Mouse (Mus musculus) MEL (cell line): Measurements from ENCODE around the gene Cd300lf. TPM values are rescaled to one million over a fixed set of nuclear protein-coding genes. Genes with fewer than 3 reads are reported as not detected.

Experiments used
- DNase-seq: peaks from one replicate; pipeline ENCODE4 v3.0.0; 2011; ENCODE audit warnings: low read depth, low spot score
- H3K27ac ChIP-seq: 2 replicates; pipeline ENCODE4 v1.5.1; 2012; ENCODE audit warnings: low read depth, mild to moderate bottlenecking, control low read depth, low read length, moderate library complexity; ENCODE audit not compliant: control insufficient read depth
- H3K27me3 ChIP-seq, 2 experiments: fragments of 150-350 bp in 1 of 2; sonication (generic) in 1 of 2; 2 replicates each; pipeline ENCODE4 v1.6.1; 2012; ENCODE audit warnings: low read length in 2 of 2, mild to moderate bottlenecking in 2 of 2, improper control_type of control experiment in 1 of 2, moderate library complexity in 1 of 2; ENCODE audit not compliant: insufficient read depth in 2 of 2, control insufficient read depth in 1 of 2
- H3K36me3 ChIP-seq, 2 experiments: 2 replicates each; pipeline ENCODE4 v1.6.1; 2012 to 2014; ENCODE audit warnings: low read length in 2 of 2, improper control_type of control experiment in 1 of 2, inconsistent platforms in 1 of 2, mild to moderate bottlenecking in 1 of 2; ENCODE audit not compliant: insufficient read depth in 2 of 2, control insufficient read depth in 1 of 2
- H3K4me1 ChIP-seq, 2 experiments: fragments of 150-350 bp in 1 of 2; sonication (generic) in 1 of 2; 2 replicates each; pipeline ENCODE4 v1.6.1; 2012; ENCODE audit warnings: low read length in 2 of 2, improper control_type of control experiment in 1 of 2, mild to moderate bottlenecking in 1 of 2; ENCODE audit not compliant: insufficient read depth in 2 of 2, control insufficient read depth in 1 of 2
- H3K4me3 ChIP-seq, 2 experiments: fragments of 150-350 bp in 1 of 2; sonication (generic) in 1 of 2; 2 replicates each; pipeline ENCODE4 v1.5.1; 2012; ENCODE audit warnings: low read depth in 2 of 2, low read length in 2 of 2, mild to moderate bottlenecking in 2 of 2, moderate library complexity in 2 of 2, control low read depth in 1 of 2, improper control_type of control experiment in 1 of 2; ENCODE audit not compliant: control insufficient read depth in 1 of 2, insufficient read depth in 1 of 2
- H3K79me2 ChIP-seq: 2 replicates; pipeline ENCODE4 v1.6.1; 2012; ENCODE audit warnings: mild to moderate bottlenecking, low read length, moderate library complexity; ENCODE audit not compliant: control insufficient read depth, poor library complexity, insufficient read depth
- H3K9ac ChIP-seq: 2 replicates; pipeline ENCODE4 v1.6.1; 2012; ENCODE audit warnings: low read depth, mild to moderate bottlenecking, control low read depth, low read length, moderate library complexity; ENCODE audit not compliant: control insufficient read depth, poor library complexity, severe bottlenecking
- H3K9me3 ChIP-seq: fragments of 150-350 bp; sonication (generic); replicated peaks from 2 replicates; pipeline ENCODE4 v1.6.1; 2012; ENCODE audit warnings: mild to moderate bottlenecking, low read length, improper control_type of control experiment, moderate library complexity; ENCODE audit not compliant: insufficient read depth
- CTCF ChIP-seq, 3 experiments: IDR thresholded peaks in 2 of 3; conservative IDR thresholded peaks in 1 of 3; 2 replicates each; pipeline ENCODE4 v1.5.1; 2011 to 2012; ENCODE audit warnings: low read length in 3 of 3, low read depth in 2 of 3, mild to moderate bottlenecking in 2 of 3, improper control_type of control experiment in 1 of 3, inconsistent platforms in 1 of 3, mixed read lengths in 1 of 3, moderate library complexity in 1 of 3; ENCODE audit not compliant: control insufficient read depth in 1 of 3, insufficient read depth in 1 of 3, poor library complexity in 1 of 3, severe bottlenecking in 1 of 3
- HCFC1 ChIP-seq: IDR thresholded peaks from 2 replicates; pipeline ENCODE4 v1.6.1; 2012; ENCODE audit warnings: low read depth, mild to moderate bottlenecking, inconsistent platforms, low read length, improper control_type of control experiment, moderate library complexity
- MAZ ChIP-seq: IDR thresholded peaks from 2 replicates; pipeline ENCODE4 v1.6.1; 2012; ENCODE audit warnings: low read depth, mild to moderate bottlenecking, inconsistent platforms, low read length, improper control_type of control experiment
- MYB ChIP-seq: IDR thresholded peaks from 2 replicates; pipeline ENCODE4 v1.6.1; 2011; ENCODE audit warnings: mild to moderate bottlenecking, low read depth, low read length, improper control_type of control experiment
- MYC ChIP-seq: IDR thresholded peaks from 2 replicates; pipeline ENCODE4 v1.6.1; 2011; ENCODE audit warnings: low read depth, mild to moderate bottlenecking, low read length, improper control_type of control experiment, moderate library complexity
- POLR2AphosphoS2 ChIP-seq: IDR thresholded peaks from 2 replicates; pipeline ENCODE4 v1.6.1; 2011; ENCODE audit warnings: low read length, improper control_type of control experiment
- RAD21 ChIP-seq: IDR thresholded peaks from 2 replicates; pipeline ENCODE4 v1.6.1; 2011; ENCODE audit warnings: mild to moderate bottlenecking, low read depth, low read length, improper control_type of control experiment
- SIN3A ChIP-seq: IDR thresholded peaks from 2 replicates; pipeline ENCODE4 v1.6.1; 2012; ENCODE audit warnings: low read length, improper control_type of control experiment, inconsistent platforms
- SMC3 ChIP-seq: IDR thresholded peaks from 2 replicates; pipeline ENCODE4 v1.6.1; 2011; ENCODE audit warnings: low read depth, low read length, improper control_type of control experiment
- TBP ChIP-seq: IDR thresholded peaks from 2 replicates; pipeline ENCODE4 v1.8.0; 2011; ENCODE audit warnings: low read depth, low read length, improper control_type of control experiment
- ZNF384 ChIP-seq: IDR thresholded peaks from 2 replicates; pipeline ENCODE4 v1.6.1; 2012; ENCODE audit warnings: low read depth, mild to moderate bottlenecking, inconsistent platforms, low read length, improper control_type of control experiment
- polyA plus RNA-seq, 2 experiments: library from polyadenylated mRNA; stranded (reverse) in 1 of 2; unstranded in 1 of 2; fragments of >175 nt in 1 of 2; fragments of >200 nt in 1 of 2; gene quantifications; 2 replicates each; pipeline versions ENCODE4 v1.2.1 to v1.2.4; 2012; ENCODE audit warnings: low replicate concordance in 2 of 2, low read depth in 1 of 2; ENCODE audit not compliant: insufficient read length in 2 of 2, insufficient read depth in 1 of 2, missing spikeins in 1 of 2
- total RNA-seq: library from RNA; depleted of rRNA; stranded (reverse); fragments of 300-350 nt; gene quantifications from 2 replicates; pipeline ENCODE4 v1.2.3, GENCODE M21; 2012; rRNA removed

Gene Cd300lf
- total and polyA plus RNA-seq, 3 experiments = 0.12 to 0.46 TPM; not detected in 1

- TF ChIP-seq POLR2AphosphoS2 (no peak), MYC (no peak), TBP (no peak), MYB (no peak), RAD21 (peak; percentile 5), HCFC1 (no peak), MAZ (no peak), ZNF384 (peak; percentile 87), SMC3 (peak; percentile 38), CTCF (IDR thresholded peaks at IDR 0.05 in 2 of 3, conservative IDR thresholded peaks at IDR 0.05 in 1 of 3; ENCODE audit: control insufficient read depth in 1 of 3, insufficient read depth in 1 of 3, low read depth in 2 of 3, low read length in 3 of 3, poor library complexity in 1 of 3, severe bottlenecking in 1 of 3) (peak in 2 of 3 experiments; percentile 19 to 44; a peak in 3 of 6 replicates), SIN3A (no peak)
- TF ChIP-seq, all 39 proteins: peak for 4
- H3K27me3 ChIP-seq = peaks cover 0 to 8% of the 10 kb centered on the region in 2 experiments; a peak in 2 of 4 replicates
- H3K79me2 ChIP-seq = no peaks in the 10 kb centered on the region
- no peak overlapping the region for H3K9ac ChIP-seq
- H3K4me3 ChIP-seq = no peak overlapping the region
- H3K36me3 ChIP-seq = no peaks in the 10 kb centered on the region
- H3K9me3 ChIP-seq = no peaks in the 10 kb centered on the region
- H3K27ac ChIP-seq = no peak overlapping the region
- no peaks in the 10 kb centered on the region for H3K4me1 ChIP-seq
- peak; percentile 21 for DNase-seq
Measured at GRCm38 (mm10) chr11:115066768-115067167, 67.0 kb downstream of the Cd300lf start.

Other genes with a start within 250 kb of the Cd300lf start
- gene Cd300a, start 244.0 kb downstream of the Cd300lf start, total RNA-seq = not detected in 2 replicates
- under 1 TPM in 1 of 2 experiments, not detected in 1; 0.58 TPM for gene Cd300a, start 244.0 kb downstream of the Cd300lf start, polyA plus RNA-seq
- gene Cd300lb, start 199.6 kb downstream of the Cd300lf start, total RNA-seq = not detected in 2 replicates
- gene Cd300lb, start 199.6 kb downstream of the Cd300lf start, polyA plus RNA-seq = not detected
- not detected in 2 replicates for gene Cd300c, start 164.8 kb downstream of the Cd300lf start, total RNA-seq
- not detected for gene Cd300c, start 164.8 kb downstream of the Cd300lf start, polyA plus RNA-seq
- not detected in 2 replicates for gene Cd300ld, start 144.1 kb downstream of the Cd300lf start, total RNA-seq
- not detected for gene Cd300ld, start 144.1 kb downstream of the Cd300lf start, polyA plus RNA-seq
- gene Cd300c2, start 132.1 kb downstream of the Cd300lf start, total RNA-seq = not detected in 2 replicates
- gene Cd300c2, start 132.1 kb downstream of the Cd300lf start, polyA plus RNA-seq = not detected
- not detected in 2 replicates for gene Cd300ld2, start 117.8 kb downstream of the Cd300lf start, total RNA-seq
- gene Cd300ld2, start 117.8 kb downstream of the Cd300lf start, polyA plus RNA-seq = not detected
- not detected in 2 replicates for gene Cd300ld4, start 107.0 kb downstream of the Cd300lf start, total RNA-seq
- not detected for gene Cd300ld4, start 107.0 kb downstream of the Cd300lf start, polyA plus RNA-seq
- gene Cd300ld5, start 96.2 kb downstream of the Cd300lf start, total RNA-seq = not detected in 2 replicates
- not detected for gene Cd300ld5, start 96.2 kb downstream of the Cd300lf start, polyA plus RNA-seq
- gene Cd300ld3, start 85.6 kb downstream of the Cd300lf start, total RNA-seq = not detected in 2 replicates
- not detected for gene Cd300ld3, start 85.6 kb downstream of the Cd300lf start, polyA plus RNA-seq
- not detected in 2 replicates for gene Cd300e, start 71.8 kb downstream of the Cd300lf start, total RNA-seq
- gene Cd300e, start 71.8 kb downstream of the Cd300lf start, polyA plus RNA-seq = not detected
- 17.2 and 20.6 TPM in 2 replicates for gene Rab37, start 42.6 kb downstream of the Cd300lf start, total RNA-seq
- 10 to 100 TPM in 1 of 2 experiments, not detected in 1; 14.6 TPM for gene Rab37, start 42.6 kb downstream of the Cd300lf start, polyA plus RNA-seq
- gene Slc9a3r1, start 29.3 kb upstream of the Cd300lf start, total RNA-seq = 124 and 127 TPM in 2 replicates
- gene Slc9a3r1, start 29.3 kb upstream of the Cd300lf start, polyA plus RNA-seq = 100 to 1,000 TPM in 1 of 2 experiments, not detected in 1; 112 TPM
- 23.4 and 24.8 TPM in 2 replicates for gene Tmem104, start 53.5 kb upstream of the Cd300lf start, total RNA-seq
- gene Tmem104, start 53.5 kb upstream of the Cd300lf start, polyA plus RNA-seq = 10 to 100 TPM in 1 of 2 experiments, not detected in 1; 21.9 TPM
- gene Nat9, start 53.9 kb upstream of the Cd300lf start, total RNA-seq = 80.2 and 92.4 TPM in 2 replicates
- gene Nat9, start 53.9 kb upstream of the Cd300lf start, polyA plus RNA-seq = 10 to 100 TPM in 1 of 2 experiments, not detected in 1; 46.1 TPM
- gene Grin2c, start 133.3 kb upstream of the Cd300lf start, total RNA-seq = not detected in 2 replicates
- not detected for gene Grin2c, start 133.3 kb upstream of the Cd300lf start, polyA plus RNA-seq
- 37.2 and 37.7 TPM in 2 replicates for gene Fdxr, start 143.1 kb upstream of the Cd300lf start, total RNA-seq
- 10 to 100 TPM in 1 of 2 experiments, not detected in 1; 32.7 TPM for gene Fdxr, start 143.1 kb upstream of the Cd300lf start, polyA plus RNA-seq
- 3.0 and 3.3 TPM in 2 replicates for gene Fads6, start 163.7 kb upstream of the Cd300lf start, total RNA-seq
- gene Fads6, start 163.7 kb upstream of the Cd300lf start, polyA plus RNA-seq = 1 to 10 TPM in 1 of 2 experiments, not detected in 1; 6.6 TPM
- not detected in 2 replicates for gene Otop2, start 173.2 kb upstream of the Cd300lf start, total RNA-seq
- not detected for gene Otop2, start 173.2 kb upstream of the Cd300lf start, polyA plus RNA-seq
- gene Ush1g, start 188.0 kb upstream of the Cd300lf start, total RNA-seq = not detected in 2 replicates
- gene Ush1g, start 188.0 kb upstream of the Cd300lf start, polyA plus RNA-seq = not detected
- not detected in 2 replicates for gene Otop3, start 200.7 kb upstream of the Cd300lf start, total RNA-seq
- not detected for gene Otop3, start 200.7 kb upstream of the Cd300lf start, polyA plus RNA-seq
- gene Hid1, start 233.8 kb upstream of the Cd300lf start, total RNA-seq = 0.88 and 1.1 TPM in 2 replicates
- gene Hid1, start 233.8 kb upstream of the Cd300lf start, polyA plus RNA-seq = 1 to 10 TPM in 1 of 2 experiments, not detected in 1; 3.0 TPM
- 6.3 and 8.2 TPM in 2 replicates for gene Cdr2l, start 247.9 kb upstream of the Cd300lf start, total RNA-seq
- gene Cdr2l, start 247.9 kb upstream of the Cd300lf start, polyA plus RNA-seq = 1 to 10 TPM in 1 of 2 experiments, not detected in 1; 5.2 TPM